ENCODE assay signal across 14 mouse cellular contexts in genomic region chr6:103999186-103999585, GRCm38 (mm10).
"Had no signal": no experiment of that assay in that cellular context is flagged by ENCODE, and none has a peak within 500 bp of the region (broad histone marks: within the 10 kb centered on the region; RNA-seq: fewer than 3 reads in every experiment).

No protein-coding gene starts in this region.

- DNase-seq: cerebellum, adult 8-10 months; cerebellum, adult 9-10 months; cerebellum, adult 9-11 months; cerebellum, postnatal 25 days; cerebellum, postnatal 36 days; embryo, embryonic 11 days; gastrocnemius, adult 2 months; gastrocnemius, postnatal 10 days; gastrocnemius, postnatal 14 days; gastrocnemius, postnatal 25 days; gastrocnemius, postnatal 36 days; heart, adult 11 months; heart, adult 18-20 months; heart, adult 2 months had no signal
